Mouse (Mus musculus) stomach, postnatal 0 days (tissue): Measurements from ENCODE around the gene 1700016K19Rik.

Experiments
- CTCF ChIP-seq: IDR thresholded peaks from 2 replicates; pipeline ENCODE4 v1.5.1; 2016; ENCODE audit warnings: antibody characterized with exemption, low read depth, mild to moderate bottlenecking, moderate library complexity
- EP300 ChIP-seq: optimal IDR thresholded peaks from 2 replicates; pipeline ENCODE3; 2016; ENCODE audit warnings: antibody characterized with exemption

GRCm38 (mm10) chr11:76042882-76043281 lies 43.2 kb downstream of the 1700016K19Rik start:
- TF ChIP-seq CTCF (no peak), EP300 (no peak)
